Mouse (Mus musculus): Measurements from ENCODE around the gene Dgke.
"Not testable (repeated sequence)": the region's sequence is repeated elsewhere in the genome, so short reads cannot be mapped to it uniquely, and the experiment has no call there.

Gene Dgke

DNA sequence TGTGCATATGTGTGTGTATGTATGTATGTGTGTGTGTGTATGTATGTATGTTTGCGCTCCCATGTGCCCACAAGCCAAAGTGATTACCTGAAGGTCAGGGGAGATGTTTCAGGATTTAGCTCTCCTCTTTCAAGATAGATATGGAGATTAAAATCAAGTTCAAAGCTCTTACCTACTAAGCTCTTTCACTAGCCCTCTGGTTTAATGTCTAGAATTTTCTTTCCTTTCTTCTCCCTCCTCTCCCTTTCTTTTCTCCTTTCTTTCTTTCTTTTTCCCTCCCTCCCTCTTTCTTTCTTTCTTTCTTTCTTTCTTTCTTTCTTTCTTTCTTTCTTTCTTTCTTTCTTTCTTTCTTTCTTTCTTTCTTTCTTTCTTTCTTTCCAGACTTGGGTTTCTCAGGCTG lies at the start of gene Dgke:
TSS of gene Dgke (minus strand) at position 101 of the 400 bp plus-strand sequence.
- DNase-seq, result no peak

DNA sequence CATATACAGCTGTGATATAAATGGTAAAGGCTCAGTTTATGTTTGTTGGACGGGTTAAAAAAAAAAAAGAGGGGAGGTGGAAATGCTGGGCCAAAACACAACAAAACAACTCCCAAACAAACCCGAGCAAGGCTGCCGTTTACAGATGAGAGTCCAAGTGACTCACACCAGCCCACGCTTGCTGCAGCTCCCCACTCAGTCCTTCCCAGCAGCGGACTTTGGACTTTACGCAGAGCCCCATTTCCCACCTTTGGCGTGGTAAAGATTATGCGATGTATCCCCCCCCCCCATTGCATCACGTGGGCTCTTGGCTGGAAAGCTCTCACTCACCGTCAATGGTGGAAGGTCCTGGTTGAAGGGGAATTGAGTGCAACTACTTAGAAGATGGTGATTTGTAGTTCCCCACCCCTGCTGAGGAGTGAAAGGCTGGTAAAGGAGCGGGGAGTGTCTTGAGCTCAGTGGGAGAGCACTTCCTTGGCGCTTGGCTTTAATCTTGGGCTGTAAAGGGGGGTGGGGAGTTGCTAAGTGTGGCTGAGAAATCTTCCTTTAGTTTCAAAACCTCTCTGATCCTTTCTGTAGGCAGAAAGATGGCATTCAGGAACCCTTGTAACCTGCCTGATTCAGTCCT lies 40.6 kb upstream of the Dgke start:
- no peak for DNase-seq

DNA sequence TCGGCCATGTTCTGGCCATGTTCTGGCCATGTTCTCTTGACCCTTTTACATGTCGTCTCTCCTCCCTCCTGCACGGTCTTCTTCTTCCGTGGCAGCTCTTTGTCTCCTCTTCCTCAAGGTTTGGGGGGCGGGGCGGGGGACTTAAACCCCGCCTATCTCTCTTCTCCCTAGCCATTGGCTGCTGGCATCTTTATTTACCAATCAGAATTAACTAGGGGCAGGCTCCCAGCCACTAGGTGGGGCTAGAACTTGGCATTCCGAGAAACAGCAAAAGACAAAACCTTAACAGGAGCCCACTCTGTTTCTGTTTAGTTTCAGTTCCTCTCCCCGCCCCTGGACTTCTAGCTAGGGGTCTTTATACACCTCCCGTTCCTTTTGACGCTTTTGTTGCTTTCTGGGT lies 39.2 kb upstream of the Dgke start:
- DNase-seq, result no peak

DNA sequence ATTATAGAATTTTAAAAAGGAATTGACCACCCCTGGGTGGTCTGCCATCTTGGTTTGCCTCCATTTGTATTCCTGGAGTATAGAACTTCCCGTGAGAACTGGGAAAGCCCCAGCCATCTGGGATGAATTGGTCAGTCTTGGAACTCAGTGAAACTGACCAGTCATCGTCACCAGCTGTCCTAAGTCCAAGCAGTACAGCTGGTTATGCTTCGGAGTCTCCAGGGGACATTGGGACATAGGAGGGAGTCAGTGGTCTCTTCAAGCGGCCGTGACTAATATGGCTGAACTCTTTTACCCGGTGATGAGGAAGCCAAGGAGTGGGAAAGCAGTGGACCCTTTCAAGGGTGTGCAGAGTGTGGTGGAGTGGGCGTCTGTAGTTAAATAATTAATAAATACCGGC lies 38.6 kb upstream of the Dgke start:
- DNase-seq, result no peak

GRCm38 (mm10) chr11:89103166-89103565 lies 36.5 kb upstream of the Dgke start:
- no peak for DNase-seq

DNA sequence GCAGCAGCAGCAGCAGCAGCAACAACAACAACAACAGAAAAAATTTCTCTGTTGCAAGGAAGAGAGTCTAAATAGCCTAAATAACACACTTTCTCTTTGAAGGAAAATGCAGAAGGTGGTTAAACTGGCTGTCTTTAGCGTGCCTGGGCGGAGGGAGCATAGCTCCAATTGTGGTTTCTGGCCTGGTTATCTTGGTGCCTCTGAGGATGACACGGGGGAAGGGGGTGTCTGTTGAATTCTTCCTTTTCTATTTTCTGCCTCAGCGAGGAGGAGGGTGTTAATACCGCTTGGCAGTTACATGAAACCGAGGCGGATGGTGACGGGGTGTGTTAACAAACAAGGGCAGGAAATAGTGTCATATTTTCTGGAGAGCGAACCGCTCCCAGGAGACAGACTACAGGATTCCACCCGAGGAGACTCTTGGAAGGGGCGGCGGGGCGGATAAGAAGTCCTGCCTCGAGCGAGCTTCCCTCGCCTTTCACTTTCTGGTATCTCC lies 34.2 kb upstream of the Dgke start:
- DNase-seq, result peak; percentile 77

DNA sequence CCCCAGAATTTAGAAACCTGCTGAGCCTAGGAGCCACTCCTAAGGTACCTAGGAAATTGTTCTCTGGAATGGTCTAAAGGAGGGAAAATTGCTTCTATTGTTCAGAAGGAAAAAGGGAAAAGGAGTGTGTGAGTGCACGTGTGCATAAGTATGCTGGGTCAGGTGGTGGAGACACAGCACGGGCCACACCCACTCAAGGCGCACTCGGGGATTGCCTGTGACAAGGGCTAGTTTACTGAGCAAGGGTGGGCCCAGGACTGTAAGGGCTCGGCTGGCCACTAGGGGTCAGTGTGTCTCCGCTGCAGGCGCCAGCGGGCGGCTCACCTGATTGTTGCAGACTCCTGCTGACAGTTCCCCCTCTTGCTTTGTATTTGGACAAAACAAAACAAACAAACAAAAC lies 33.8 kb upstream of the Dgke start:
- peak; percentile 80 for DNase-seq

- no peak for DNase-seq
These were observed 32.3 kb upstream of the Dgke start for GRCm38 (mm10) chr11:89098930-89099329.

DNA sequence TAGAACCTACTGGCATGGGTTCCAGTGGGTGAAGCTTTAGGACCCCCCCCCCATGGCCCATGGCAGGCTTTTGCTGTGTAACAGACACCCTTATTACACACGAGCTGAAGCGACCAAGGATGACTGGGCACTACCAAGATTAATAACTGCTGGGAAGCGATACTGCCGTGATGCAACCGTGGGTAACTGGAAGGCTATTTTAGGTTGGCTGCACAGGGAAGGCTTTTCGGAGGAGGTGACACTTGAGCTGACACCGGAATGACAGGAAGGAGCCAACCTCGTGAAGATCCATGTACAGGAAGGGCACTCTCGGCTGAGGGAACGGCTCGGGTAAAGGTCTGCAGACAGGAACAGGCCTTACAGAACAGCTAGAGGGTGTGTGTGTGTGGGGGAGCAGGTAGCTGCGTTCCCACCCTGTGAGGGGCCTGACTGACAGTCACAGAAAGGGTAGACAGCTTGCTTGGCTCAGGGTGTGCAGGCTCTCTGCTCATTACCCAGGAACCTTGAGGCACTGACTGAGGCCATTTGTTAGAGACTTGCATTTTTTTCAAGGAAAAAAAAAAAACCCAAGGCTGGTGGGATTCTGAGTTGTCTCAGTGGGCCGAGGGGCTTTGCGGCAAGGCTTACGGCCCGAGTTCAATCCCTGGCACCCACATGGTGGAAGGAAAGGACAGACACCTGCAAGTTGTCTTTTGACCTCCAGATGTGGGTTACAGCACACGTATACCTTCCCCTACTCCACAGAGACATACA lies 31.6 kb upstream of the Dgke start:
- DNase-seq, result no peak

DNA sequence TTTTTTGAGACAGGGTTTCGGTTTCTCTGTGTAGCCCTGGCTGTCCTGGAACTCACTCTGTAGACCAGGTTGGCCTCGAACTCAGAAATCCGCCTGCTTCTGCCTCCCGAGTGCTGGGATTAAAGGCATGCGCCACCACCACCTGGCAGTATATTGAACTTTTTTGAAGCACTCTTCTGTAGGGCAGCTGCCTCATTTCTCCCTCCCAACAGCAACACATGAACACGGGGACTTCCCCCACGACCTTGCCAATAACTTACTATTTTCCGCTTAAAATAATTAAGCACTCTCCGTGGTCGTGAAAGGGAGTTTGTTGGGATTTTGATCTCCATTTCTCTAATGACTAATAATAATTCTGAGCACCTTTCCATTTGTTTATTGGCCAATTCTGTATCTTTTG lies 30.6 kb upstream of the Dgke start:
- DNase-seq, result not testable (repeated sequence)

DNA sequence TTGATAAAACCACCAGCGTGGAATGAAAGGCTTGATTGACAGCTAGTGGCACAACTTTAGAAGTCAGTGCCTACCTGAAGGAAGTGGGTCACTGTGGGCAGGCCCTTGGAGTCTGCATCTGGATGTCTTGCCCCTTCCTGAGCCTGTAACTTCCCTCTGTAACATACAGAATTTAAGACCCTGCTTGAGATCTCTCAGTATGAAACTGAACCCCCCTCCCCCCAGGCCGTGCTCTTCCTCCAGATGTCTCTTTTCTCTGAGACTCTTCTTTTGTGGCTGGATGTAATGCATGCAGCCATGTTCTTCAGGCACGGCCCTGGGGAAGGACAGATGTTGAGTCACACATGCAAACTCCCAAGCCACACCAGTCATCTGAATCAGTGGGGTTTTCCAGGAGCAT lies 28.7 kb upstream of the Dgke start:
- DNase-seq, result no peak

- DNase-seq, result no peak
These were observed 26.1 kb upstream of the Dgke start for GRCm38 (mm10) chr11:89092714-89093113.

GRCm38 (mm10) chr11:89090359-89090758 lies 23.7 kb upstream of the Dgke start:
- not testable (repeated sequence) for DNase-seq

DNA sequence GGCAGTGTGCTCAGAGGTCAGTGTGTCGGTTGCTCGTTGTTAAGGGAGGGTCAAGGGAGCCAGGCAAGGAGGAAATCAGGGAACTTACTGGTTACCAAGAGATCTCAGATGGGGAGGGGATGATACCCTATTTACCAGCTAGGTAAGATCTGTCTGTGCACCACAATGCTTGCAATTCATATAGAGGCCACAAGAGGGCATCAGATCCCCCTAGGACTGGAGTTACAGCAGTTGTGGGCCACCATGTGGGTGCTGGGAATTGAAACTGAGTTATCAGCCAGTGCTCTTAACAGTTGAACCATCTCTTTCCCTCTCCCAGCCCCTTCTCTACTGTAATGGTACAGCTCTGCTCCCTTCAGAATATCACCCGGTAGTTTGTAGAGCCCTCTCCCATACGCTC lies 22.1 kb upstream of the Dgke start:
- DNase-seq, result no peak

GRCm38 (mm10) chr11:89086208-89086809 lies 19.7 kb upstream of the Dgke start:
- DNase-seq, result no peak

GRCm38 (mm10) chr11:89084601-89085000 lies 18.0 kb upstream of the Dgke start:
- peak; percentile 50 for DNase-seq

DNA sequence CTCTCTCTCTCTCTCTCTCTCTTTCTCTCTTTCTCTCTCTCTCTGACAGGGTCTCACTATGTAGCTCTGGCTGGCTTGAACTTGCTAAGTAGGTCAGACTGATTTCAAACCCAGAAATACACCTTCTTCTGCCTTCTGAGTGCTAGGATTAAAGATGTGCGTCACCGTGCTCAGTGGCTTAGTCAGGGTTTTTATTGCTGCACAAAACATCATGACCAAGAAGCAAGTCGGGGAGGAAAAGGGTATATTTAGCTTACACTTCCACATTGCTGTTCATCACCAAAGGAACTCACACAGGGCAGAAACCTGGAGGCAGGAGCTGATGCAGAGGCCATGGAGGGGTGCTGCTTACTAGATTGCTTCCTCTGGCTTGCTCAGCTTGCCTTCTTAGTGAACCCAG lies 16.0 kb upstream of the Dgke start:
- not testable (repeated sequence) for DNase-seq

GRCm38 (mm10) chr11:89081906-89082305 lies 15.3 kb upstream of the Dgke start:
- not testable (repeated sequence) for DNase-seq

GRCm38 (mm10) chr11:89078996-89079680 lies 12.5 kb upstream of the Dgke start:
- DNase-seq, result no peak

- no peak for DNase-seq
These were observed 11.7 kb upstream of the Dgke start for GRCm38 (mm10) chr11:89078305-89078704.

- DNase-seq, result no peak
These were observed 11.0 kb upstream of the Dgke start for GRCm38 (mm10) chr11:89077601-89078000.

GRCm38 (mm10) chr11:89076370-89076821 lies 9.7 kb upstream of the Dgke start:
- no peak for DNase-seq

- DNase-seq, result no peak
These were observed 8.2 kb upstream of the Dgke start for GRCm38 (mm10) chr11:89074783-89075413.

Data from right cerebral cortex, adult 18-20 months (tissue).